Mouse (Mus musculus) thymus, postnatal 14 days (tissue): ENCODE results near the gene Begain.

Source experiments
- DNase-seq: peaks from one replicate; pipeline ENCODE4 v3.0.0; 2021

The Begain gene

GRCm38 (mm10) chr12:109049949-109050348 lies 18.1 kb downstream of the Begain start:
- DNase-seq, result no peak

GRCm38 (mm10) chr12:109045581-109045980 lies 22.4 kb downstream of the Begain start:
- DNase-seq, result no peak

GRCm38 (mm10) chr12:109044497-109044896 lies 23.5 kb downstream of the Begain start:
- DNase-seq, result no peak

- no peak for DNase-seq
These were observed 28.7 kb downstream of the Begain start for GRCm38 (mm10) chr12:109039311-109039710.

- no peak for DNase-seq
These were observed 29.7 kb downstream of the Begain start for GRCm38 (mm10) chr12:109038179-109038819.

- DNase-seq, result no peak
These were observed 31.0 kb downstream of the Begain start for GRCm38 (mm10) chr12:109037026-109037425.

GRCm38 (mm10) chr12:109023780-109024179 lies 44.2 kb downstream of the Begain start:
- peak; percentile 18 for DNase-seq

GRCm38 (mm10) chr12:109022966-109023365 lies 45.1 kb downstream of the Begain start:
- DNase-seq, result no peak

- no peak for DNase-seq
These were observed 45.8 kb downstream of the Begain start for GRCm38 (mm10) chr12:109022181-109022691.

GRCm38 (mm10) chr12:109010070-109010649 lies 57.9 kb downstream of the Begain start:
- no peak for DNase-seq

GRCm38 (mm10) chr12:109002978-109003377 lies 65.0 kb downstream of the Begain start:
- no peak for DNase-seq

GRCm38 (mm10) chr12:108997249-108997648 lies 70.8 kb downstream of the Begain start:
- DNase-seq, result no peak

- no peak for DNase-seq
These were observed 71.9 kb downstream of the Begain start for GRCm38 (mm10) chr12:108995976-108996636.

GRCm38 (mm10) chr12:108994436-108995031 lies 73.5 kb downstream of the Begain start:
- peak; percentile 76 for DNase-seq

- DNase-seq, result no peak
These were observed 75.0 kb downstream of the Begain start for GRCm38 (mm10) chr12:108993046-108993445.

GRCm38 (mm10) chr12:108990425-108990824 lies 77.6 kb downstream of the Begain start:
- DNase-seq, result no peak

- no peak for DNase-seq
These were observed 80.6 kb downstream of the Begain start for GRCm38 (mm10) chr12:108987448-108987847.

GRCm38 (mm10) chr12:108985025-108985424 lies 83.0 kb downstream of the Begain start:
- DNase-seq, result no peak

- no peak for DNase-seq
These were observed 83.5 kb downstream of the Begain start for GRCm38 (mm10) chr12:108984471-108984870.

GRCm38 (mm10) chr12:108983496-108983895 lies 84.5 kb downstream of the Begain start:
- peak; percentile 27 for DNase-seq

- no peak for DNase-seq
These were observed 85.4 kb downstream of the Begain start for GRCm38 (mm10) chr12:108982684-108982960.
